Mouse (Mus musculus) midbrain, embryonic 10.5 days (tissue): ENCODE results near the gene Cuta. TPM values are rescaled to one million over a fixed set of nuclear protein-coding genes. Genes with fewer than 3 reads are reported as not detected.
"Not testable (repeated sequence)": the region's sequence is repeated elsewhere in the genome, so short reads cannot be mapped to it uniquely, and the experiment has no call there.

Experiments
- DNase-seq: peaks from one replicate; pipeline ENCODE4 v3.0.0-alpha.2; 2017; ENCODE audit warnings: low spot score
- H3K27ac ChIP-seq: fragments of 300-500 bp; sonication (generic); replicated peaks from 2 replicates; pipeline ENCODE4 v1.5.1; 2016; ENCODE audit warnings: mild to moderate bottlenecking
- H3K27me3 ChIP-seq: fragments of 300-500 bp; sonication (generic); 2 replicates; pipeline ENCODE4 v1.6.1; 2016; ENCODE audit warnings: low read depth, mild to moderate bottlenecking; ENCODE audit not compliant: poor library complexity, severe bottlenecking
- H3K36me3 ChIP-seq: fragments of 300-500 bp; sonication (generic); 2 replicates; pipeline ENCODE4 v1.6.1; 2016; ENCODE audit warnings: mild to moderate bottlenecking, moderate library complexity
- H3K4me1 ChIP-seq: fragments of 300-500 bp; sonication (generic); 2 replicates; pipeline ENCODE4 v1.6.1; 2016
- H3K4me3 ChIP-seq: fragments of 300-500 bp; sonication (generic); 2 replicates; pipeline ENCODE4 v1.5.1; 2016; ENCODE audit warnings: mild to moderate bottlenecking, moderate library complexity
- H3K9me3 ChIP-seq: fragments of 300-500 bp; sonication (generic); replicated peaks from 2 replicates; pipeline ENCODE4 v1.6.1; 2016; ENCODE audit warnings: mild to moderate bottlenecking
- WGBS: fragments of 180-500 bp; shearing (Covaris S2); methylation state at CpG from one replicate; pipeline ENCODE4 v1.1.7; 2016; 5-methylcytosine and 5-hydroxymethylcytosine counted together
- polyA plus RNA-seq: library from polyadenylated mRNA; unstranded; fragments of >200 nt; fragmentation: Nextera tagmentation; extraction: Ambion mirVana; gene quantifications from 2 replicates; pipeline ENCODE4 v1.2.1, GENCODE M21; 2016

Gene Cuta
- polyA plus RNA-seq, result 175 and 179 TPM in 2 replicates

DNA sequence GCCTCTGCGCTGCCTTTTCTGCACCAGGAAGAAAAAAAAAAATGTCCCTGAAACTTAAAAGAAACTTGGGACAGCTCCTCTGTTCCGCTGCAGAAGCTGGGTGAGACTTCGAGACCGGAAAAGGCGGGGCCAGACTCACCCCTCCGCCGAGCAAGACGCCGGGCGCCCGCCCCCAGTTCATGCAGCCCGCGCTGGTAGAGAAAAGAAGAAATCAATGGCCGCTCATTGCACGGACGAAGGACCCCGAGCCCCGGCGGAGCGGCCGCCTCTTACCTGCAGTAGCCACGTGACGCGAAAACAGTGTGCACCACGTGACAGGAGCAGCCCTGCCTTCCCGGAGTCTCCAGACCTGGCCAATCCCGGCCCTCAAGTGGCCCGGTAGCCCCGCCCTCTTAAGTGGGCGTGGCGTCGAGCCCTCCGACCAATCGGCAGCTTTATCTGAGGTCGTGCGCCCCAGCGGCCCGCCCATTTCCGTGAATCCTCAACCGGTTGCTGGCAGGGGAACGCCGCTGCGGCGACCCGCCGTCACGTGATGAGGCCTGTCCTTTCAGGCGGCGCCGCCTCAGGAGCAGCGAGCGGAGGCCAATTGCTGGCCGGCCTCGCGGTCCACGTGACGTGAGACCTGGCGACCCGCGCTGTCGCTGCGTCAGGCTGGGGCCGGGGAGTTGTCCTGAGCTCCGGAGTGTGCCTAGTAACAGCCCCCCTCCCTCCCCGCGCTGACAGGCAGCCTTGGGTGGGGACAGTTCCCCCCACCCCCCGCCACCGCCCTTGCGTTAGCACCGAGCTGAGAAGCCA, at the start of gene Cuta:
Gene Cuta, minus strand, starts transcription at position 392 of the 795 bp plus-strand sequence.
- H3K27ac ChIP-seq, result peak within 1 kb of the TSS; percentile 95
- 0% methylated on average over 70 of the region's 70 CpGs for WGBS
- H3K27me3 ChIP-seq, result no peaks in the 10 kb centered on the region
- no peaks in the 10 kb centered on the region for H3K9me3 ChIP-seq
- peak; percentile 100 for DNase-seq
- peaks cover 39% of the 10 kb centered on the region for H3K36me3 ChIP-seq
- H3K4me3 ChIP-seq, result peak within 1 kb of the TSS; percentile 84
- peaks cover 67% of the 10 kb centered on the region for H3K4me1 ChIP-seq

GRCm38 (mm10) chr17:26985503-26986179, 46.3 kb upstream of the Cuta start:
- Histone ChIP-seq H3K27ac (no peak overlapping the region), H3K4me1 (no peaks in the 10 kb centered on the region), H3K4me3 (no peak overlapping the region), H3K27me3 (no peaks in the 10 kb centered on the region), H3K36me3 (peaks cover 6% of the 10 kb centered on the region), H3K9me3 (no peaks in the 10 kb centered on the region)
- DNase-seq, result no peak
- 92% methylated on average over 10 of the region's 10 CpGs for WGBS

GRCm38 (mm10) chr17:26983382-26983781, 44.0 kb upstream of the Cuta start:
- Histone ChIP-seq H3K9me3 (no peaks in the 10 kb centered on the region), H3K27me3 (no peaks in the 10 kb centered on the region), H3K27ac (no peak overlapping the region), H3K4me3 (no peak overlapping the region), H3K36me3 (peaks cover 28% of the 10 kb centered on the region), H3K4me1 (no peaks in the 10 kb centered on the region)
- DNase-seq, result no peak
- WGBS, result 97% methylated on average over 4 of the region's 4 CpGs

DNA sequence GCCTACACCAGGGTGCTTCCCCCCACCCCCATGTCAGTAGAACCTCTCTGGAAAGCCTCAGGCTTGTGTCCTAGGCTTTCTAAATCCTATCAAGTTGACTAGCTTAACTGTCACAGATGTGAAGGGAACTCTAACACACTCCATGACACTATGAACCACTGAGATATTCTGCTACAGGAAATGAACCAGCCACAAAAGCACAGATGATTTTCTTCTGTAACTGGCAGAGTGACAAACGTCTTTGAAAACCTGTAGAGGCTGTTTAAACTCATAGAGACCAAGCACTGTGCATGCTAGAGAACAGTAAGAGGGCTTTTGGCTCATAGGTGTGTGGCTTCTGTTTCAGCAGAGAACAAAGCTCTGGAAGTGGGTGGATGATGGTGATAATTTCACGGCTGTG, 41.7 kb upstream of the Cuta start:
- H3K4me3 ChIP-seq, result no peak overlapping the region
- WGBS, result 85% methylated on average over 2 of the region's 2 CpGs
- H3K36me3 ChIP-seq, result peaks cover 51% of the 10 kb centered on the region
- no peak for DNase-seq
- H3K4me1 ChIP-seq, result peaks cover 3% of the 10 kb centered on the region
- no peak overlapping the region for H3K27ac ChIP-seq
- no peaks in the 10 kb centered on the region for H3K27me3 ChIP-seq
- no peaks in the 10 kb centered on the region for H3K9me3 ChIP-seq

- Histone ChIP-seq H3K27ac (no peak overlapping the region), H3K4me3 (no peak overlapping the region), H3K36me3 (peaks cover 67% of the 10 kb centered on the region), H3K9me3 (no peaks in the 10 kb centered on the region), H3K4me1 (peaks cover 18% of the 10 kb centered on the region), H3K27me3 (no peaks in the 10 kb centered on the region)
- DNase-seq, result no peak
- 89% methylated on average over 2 of the region's 2 CpGs for WGBS
Observed at GRCm38 (mm10) chr17:26979426-26979825, 40.1 kb upstream of the Cuta start.

GRCm38 (mm10) chr17:26977354-26977753, 38.0 kb upstream of the Cuta start:
- H3K9me3 ChIP-seq, H3K27me3 ChIP-seq, H3K4me3 ChIP-seq, DNase-seq, H3K27ac ChIP-seq: not testable (repeated sequence)
- 92% methylated on average over 6 of the region's 6 CpGs for WGBS
- H3K4me1 ChIP-seq, result peaks cover 31% of the 10 kb centered on the region
- H3K36me3 ChIP-seq, result peaks cover 70% of the 10 kb centered on the region

DNA sequence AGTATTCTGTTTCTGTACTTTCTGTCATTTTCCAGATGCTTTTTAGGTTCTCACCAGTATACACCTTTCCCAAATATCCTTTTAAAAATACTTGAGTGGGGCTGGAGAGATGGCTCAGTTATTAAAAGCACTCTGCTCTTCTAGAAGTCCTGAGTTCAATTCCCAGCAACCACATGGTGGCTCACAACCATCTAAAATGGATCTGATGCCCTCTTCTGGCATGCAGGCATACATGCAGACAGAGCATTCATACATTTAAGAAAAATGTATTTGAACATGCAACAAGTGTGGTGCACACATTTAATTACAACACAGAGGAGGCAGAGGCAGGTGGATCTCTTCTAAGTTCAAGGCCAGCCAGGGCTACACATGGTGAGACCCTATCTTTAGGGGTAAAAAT, 36.0 kb upstream of the Cuta start:
- Histone ChIP-seq H3K36me3 (peaks cover 74% of the 10 kb centered on the region), H3K4me3 (no peak overlapping the region), H3K27ac (no peak overlapping the region), H3K4me1 (peaks cover 50% of the 10 kb centered on the region), H3K27me3 (no peaks in the 10 kb centered on the region), H3K9me3 (no peaks in the 10 kb centered on the region)
- DNase-seq, result no peak

DNA sequence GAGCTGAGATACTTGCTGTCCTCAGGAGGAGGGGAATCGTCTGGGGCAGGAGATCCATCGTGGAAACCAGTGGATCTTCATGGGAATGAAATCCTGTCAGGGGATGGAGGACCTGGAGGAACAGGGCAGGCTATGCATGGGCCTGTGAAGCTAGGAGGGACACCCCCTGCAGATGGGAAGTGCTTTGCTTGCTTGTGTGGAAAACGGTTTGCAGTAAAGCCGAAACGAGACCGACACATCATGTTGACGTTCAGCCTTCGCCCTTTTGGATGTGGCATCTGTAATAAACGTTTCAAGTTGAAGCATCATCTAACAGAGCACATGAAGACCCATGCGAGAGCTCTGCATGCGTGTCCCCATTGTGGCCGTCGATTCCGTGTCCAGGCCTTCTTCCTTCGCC, 35.2 kb upstream of the Cuta start:
- H3K36me3 ChIP-seq, result peaks cover 73% of the 10 kb centered on the region
- H3K4me1 ChIP-seq, result peaks cover 50% of the 10 kb centered on the region
- H3K9me3 ChIP-seq, result no peaks in the 10 kb centered on the region
- H3K27me3 ChIP-seq, result no peaks in the 10 kb centered on the region
- DNase-seq, result no peak
- 93% methylated on average over 15 of the region's 15 CpGs for WGBS
- H3K4me3 ChIP-seq, result peak overlapping the region; percentile 89
- no peak overlapping the region for H3K27ac ChIP-seq

- peaks cover 71% of the 10 kb centered on the region for H3K36me3 ChIP-seq
- H3K9me3 ChIP-seq, result no peaks in the 10 kb centered on the region
- WGBS, result under 1% methylated on average over 75 of the region's 75 CpGs
- H3K27ac ChIP-seq, result peak within 1 kb of the TSS; percentile 88
- H3K4me1 ChIP-seq, result peaks cover 50% of the 10 kb centered on the region
- peak; percentile 96 for DNase-seq
- no peaks in the 10 kb centered on the region for H3K27me3 ChIP-seq
- peak within 1 kb of the TSS; percentile 89 for H3K4me3 ChIP-seq
Observed at GRCm38 (mm10) chr17:26972703-26973574, 33.6 kb upstream of the Cuta start, which contains the start of gene Zbtb9. TSS of gene Zbtb9 (plus strand) at chr17:26973167.

DNA sequence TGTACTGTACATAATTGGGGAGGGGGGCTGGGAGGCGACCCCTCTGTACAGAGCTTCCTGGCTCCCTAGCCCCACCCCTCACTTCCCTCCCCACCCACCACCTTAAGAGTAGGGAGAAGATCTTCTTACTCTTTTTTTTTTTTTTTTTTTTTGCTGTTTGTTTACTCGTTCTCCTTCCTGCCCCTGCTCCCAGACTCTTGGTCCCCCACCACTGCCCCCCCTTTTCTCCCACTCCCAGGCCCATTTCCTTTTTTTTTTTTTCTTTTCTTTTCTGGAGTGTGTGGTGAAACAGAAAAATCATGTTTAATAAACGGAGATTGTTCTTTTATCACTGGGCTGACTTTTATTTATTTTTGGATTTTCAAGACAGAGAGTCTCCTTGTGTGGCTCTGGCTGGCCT, 32.7 kb upstream of the Cuta start:
- peak overlapping the region; percentile 89 for H3K4me3 ChIP-seq
- DNase-seq, result no peak
- peaks cover 50% of the 10 kb centered on the region for H3K4me1 ChIP-seq
- H3K36me3 ChIP-seq, result peaks cover 71% of the 10 kb centered on the region
- H3K27me3 ChIP-seq, result no peaks in the 10 kb centered on the region
- peak overlapping the region; percentile 88 for H3K27ac ChIP-seq
- no peaks in the 10 kb centered on the region for H3K9me3 ChIP-seq
- WGBS, result 1% methylated on average over 3 of the region's 3 CpGs

- Histone ChIP-seq H3K27ac (0 out of 2 replicates have a peak overlapping the region, but pooled peaks have one; percentile 3), H3K4me1 (peaks cover 50% of the 10 kb centered on the region), H3K9me3 (no peaks in the 10 kb centered on the region), H3K4me3 (peak overlapping the region; percentile 89), H3K36me3 (peaks cover 71% of the 10 kb centered on the region), H3K27me3 (no peaks in the 10 kb centered on the region)
- no peak for DNase-seq
- WGBS, result 71% methylated on average over 8 of the region's 8 CpGs
Observed at GRCm38 (mm10) chr17:26971247-26971905, 32.0 kb upstream of the Cuta start.

DNA sequence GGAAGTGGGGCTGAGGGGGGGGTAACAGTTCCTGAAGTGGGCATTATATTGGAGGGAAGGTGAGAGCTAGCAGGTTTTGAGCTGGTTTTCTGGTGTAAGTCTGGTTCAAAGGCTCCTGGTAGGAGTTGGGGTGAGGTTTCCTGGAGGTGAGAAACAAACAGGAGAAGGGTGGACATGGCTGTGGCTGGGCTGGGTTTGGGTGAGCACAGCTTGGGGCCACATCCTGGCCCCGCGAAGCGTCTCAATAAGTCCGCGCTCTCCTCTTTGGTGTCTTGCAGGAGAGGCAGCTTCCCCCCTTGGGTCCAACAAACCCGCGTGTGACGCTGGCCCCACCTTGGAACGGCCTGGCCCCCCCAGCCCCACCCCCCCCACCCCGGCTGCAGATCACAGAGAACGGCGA, 30.9 kb upstream of the Cuta start:
- peaks cover 71% of the 10 kb centered on the region for H3K36me3 ChIP-seq
- DNase-seq, result no peak
- 75% methylated on average over 12 of the region's 12 CpGs for WGBS
- H3K4me1 ChIP-seq, result peaks cover 40% of the 10 kb centered on the region
- no peak overlapping the region for H3K4me3 ChIP-seq
- H3K27me3 ChIP-seq, result no peaks in the 10 kb centered on the region
- H3K27ac ChIP-seq, result no peak overlapping the region
- H3K9me3 ChIP-seq, result no peaks in the 10 kb centered on the region
